Mouse (Mus musculus): Measurements from ENCODE around the gene Sept1.
A peak's percentile ranks its signal among the peaks of the same experiment; 100 is the strongest.

Gene Sept1

GRCm38 (mm10) chr7:127218670-127219069 is 14.3 kb downstream of the Sept1 start:
- no peak for DNase-seq (ENCODE audit: low read depth)

DNA sequence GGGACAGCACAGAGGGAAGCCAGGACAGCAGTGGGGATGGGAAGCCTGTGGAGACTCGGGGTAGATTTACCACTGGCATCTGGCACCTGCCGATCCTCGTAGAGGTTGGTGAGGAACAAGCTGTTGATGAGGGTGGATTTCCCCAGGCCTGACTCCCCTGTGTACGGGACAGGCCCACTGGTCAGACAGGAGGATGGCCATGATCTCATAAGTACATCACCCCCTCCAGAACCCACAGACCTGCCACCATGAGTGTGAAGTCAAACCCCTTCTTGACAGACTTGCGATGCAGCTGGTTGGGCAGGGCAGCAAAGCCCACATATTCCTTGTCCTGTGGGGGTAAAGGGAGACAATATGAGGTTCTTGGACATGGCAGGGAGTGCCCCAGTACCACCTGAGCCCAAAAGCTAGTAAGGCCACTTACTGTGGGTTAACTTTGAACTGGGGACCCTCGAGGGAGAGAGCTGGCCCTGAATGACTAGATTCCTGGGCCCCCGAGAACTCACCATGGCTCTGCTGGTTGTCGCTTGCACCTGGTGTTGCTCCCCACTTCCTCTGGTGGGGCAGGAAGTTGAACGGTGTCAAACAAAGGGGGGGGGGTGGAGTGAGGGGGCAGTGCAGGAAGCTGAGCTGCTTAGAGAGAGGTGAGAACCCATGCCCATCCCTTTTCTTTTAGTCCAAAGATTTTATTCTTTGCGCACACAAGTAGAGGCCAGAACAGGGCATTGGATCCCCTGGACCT is 14.9 kb downstream of the Sept1 start:
- DNase-seq (ENCODE audit: low read depth): peak; percentile 86

- no peak for DNase-seq (ENCODE audit: low read depth)
Observed at GRCm38 (mm10) chr7:127217475-127217874, 15.5 kb downstream of the Sept1 start.

DNA sequence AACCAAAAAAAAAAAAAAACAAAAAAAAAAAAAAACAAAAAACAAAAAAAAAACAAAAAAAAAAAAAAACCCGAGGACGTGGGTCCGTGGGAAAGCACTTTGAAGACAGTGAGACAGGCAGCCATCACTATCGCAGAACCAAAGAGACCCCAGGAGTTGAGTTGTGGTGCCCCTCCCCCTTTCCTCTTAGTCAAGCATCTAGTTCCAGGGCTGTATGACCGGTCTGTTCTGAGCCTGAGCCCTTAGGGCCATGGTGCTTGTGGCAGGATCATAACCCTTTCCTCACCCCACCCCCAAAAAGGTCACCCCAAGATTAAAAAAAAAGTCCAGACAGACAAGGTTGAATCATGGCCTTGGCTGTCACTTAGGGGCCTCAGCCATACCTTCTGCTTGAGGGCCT is 16.6 kb downstream of the Sept1 start:
- peak; percentile 45 for DNase-seq (ENCODE audit: low read depth)

DNA sequence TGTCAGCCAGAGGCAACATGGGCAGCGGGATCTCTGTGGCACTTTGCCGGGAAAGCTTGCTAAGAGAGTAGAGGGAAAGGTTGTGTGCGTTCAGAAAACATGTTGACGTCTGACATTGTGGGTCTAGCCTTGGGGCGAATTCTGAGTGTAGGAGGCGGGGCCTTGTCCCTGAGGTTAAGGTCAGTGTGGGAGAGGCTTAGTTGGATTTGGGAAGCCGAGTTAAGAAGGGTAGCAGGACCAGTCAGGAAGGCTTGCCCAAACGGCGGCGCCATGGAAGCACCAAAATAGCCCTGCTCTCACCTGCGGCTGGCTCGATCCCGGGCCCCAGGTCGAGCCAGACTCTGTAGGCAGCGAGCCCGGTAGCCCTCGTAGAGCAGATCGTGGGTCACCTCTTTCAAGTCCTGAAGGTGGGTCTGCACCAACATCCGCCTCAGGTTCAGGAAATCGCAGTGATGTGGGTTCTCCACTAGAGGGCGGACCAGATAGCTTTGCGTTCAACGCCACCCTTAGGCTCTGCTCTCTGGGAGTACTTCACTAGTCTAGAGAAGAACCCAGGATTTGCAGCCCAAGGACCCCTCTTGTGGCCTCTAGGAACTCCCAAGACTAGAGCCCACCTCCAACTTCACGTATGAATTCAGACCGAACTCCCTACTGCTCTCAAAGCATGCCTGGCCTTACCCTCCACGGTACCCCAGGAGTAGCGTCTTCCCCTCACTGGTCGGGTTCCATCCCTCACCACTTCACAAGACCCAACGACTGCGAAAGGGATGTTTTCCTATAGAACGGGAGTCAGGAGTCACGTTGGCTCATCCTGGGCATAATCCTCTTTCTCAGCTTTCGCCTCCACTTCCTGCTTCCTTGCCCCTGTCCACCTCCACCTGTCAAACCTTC is 17.7 kb downstream of the Sept1 start:
- DNase-seq (ENCODE audit: low read depth): peak; percentile 91

GRCm38 (mm10) chr7:127214521-127214920 is 18.4 kb downstream of the Sept1 start:
- DNase-seq (ENCODE audit: low read depth): no peak

DNA sequence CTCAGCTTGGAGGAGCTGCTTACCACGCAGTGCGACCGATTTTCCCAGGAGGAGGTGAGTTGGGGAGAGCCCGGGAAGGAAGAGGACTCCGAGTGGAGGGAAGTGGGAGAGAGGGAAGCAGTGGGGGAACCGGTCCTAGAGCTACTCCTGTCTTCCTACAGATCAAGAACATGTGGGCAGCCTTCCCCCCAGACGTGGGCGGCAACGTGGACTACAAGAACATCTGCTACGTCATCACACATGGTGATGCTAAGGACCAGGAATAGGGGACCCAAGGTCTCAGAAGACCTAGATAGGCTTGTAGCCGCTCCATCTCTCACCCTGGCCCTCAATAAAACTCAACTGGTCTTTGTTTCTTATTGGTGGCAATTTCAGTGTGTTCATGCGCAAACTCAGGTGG is 19.0 kb downstream of the Sept1 start:
- no peak for DNase-seq (ENCODE audit: low read depth)

GRCm38 (mm10) chr7:127213485-127213884 is 19.4 kb downstream of the Sept1 start:
- DNase-seq (ENCODE audit: low read depth): peak; percentile 80

DNA sequence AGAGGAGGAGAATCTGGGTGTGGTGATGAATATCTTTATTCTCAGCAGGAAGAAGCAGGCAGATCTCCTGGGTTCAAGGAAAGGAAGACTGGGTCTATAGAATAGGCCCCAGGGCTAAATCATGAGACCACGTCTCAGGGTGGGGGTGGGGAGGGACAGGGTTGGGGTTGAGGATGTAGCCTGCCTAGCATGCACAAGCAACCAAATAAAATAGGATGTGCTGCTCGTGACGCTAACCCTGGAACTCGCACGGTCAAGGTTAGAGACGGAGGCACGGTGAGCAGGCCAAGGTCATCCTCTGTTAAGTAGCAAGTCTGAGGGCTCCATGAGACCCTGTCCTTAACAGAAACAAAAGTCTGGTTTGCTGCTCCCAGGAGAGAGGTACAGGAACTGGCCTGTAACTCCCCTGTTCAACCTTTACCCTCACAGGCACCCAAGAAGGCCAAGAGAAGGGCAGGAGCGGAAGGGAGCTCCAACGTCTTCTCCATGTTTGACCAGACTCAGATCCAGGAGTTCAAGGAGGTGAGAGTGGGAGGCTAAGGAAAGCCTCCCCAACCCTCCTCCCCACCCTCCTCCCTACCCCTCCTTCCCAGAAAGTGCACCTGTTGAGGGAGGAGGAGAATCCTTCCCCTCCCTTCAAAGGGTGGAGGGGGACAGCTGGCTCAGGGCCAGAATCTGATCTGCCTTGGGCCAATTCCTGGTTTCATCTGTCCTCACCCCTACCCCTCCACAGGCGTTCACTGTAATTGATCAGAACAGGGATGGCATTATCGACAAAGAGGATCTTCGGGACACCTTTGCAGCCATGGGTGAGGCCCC is 20.3 kb downstream of the Sept1 start:
- DNase-seq (ENCODE audit: low read depth): no peak

DNA sequence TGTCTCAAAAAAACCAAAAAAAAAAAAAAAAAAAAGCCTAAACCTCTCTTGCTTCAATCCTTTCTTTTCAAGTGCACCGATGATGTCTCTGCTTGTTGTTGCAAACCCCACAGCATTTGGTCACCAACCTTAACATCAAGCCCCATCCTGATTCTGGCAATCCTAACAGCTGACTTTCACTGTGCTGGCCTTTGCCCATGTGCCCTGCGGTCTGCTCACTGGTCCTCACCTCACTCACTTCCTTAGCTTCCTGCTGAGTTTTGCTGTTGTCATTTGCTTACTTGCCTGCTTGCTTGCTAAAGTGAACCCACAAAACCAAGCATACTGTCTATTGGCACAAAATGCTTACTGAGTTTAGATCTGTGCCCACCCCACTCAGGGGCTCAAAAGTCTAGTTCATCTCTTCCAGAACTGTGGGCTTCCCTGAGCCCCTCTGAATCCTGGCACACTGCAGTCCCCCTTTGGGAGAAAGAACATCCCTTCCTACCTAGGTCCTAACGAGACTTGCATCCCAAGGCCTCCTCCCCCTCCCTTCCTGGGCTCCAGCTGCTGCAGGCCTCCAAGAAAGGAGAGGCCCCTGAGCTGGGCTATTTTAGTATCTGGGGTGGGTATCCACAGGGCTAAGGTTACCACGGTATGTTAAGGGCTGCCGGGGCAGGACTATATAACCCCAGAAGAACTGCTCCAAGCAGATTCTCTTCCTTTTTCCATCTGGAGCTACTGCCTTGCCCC is 21.8 kb downstream of the Sept1 start:
- peak; percentile 54 for DNase-seq (ENCODE audit: low read depth)

- DNase-seq (ENCODE audit: low read depth): no peak
Observed at GRCm38 (mm10) chr7:127210266-127210665, 22.7 kb downstream of the Sept1 start.

DNA sequence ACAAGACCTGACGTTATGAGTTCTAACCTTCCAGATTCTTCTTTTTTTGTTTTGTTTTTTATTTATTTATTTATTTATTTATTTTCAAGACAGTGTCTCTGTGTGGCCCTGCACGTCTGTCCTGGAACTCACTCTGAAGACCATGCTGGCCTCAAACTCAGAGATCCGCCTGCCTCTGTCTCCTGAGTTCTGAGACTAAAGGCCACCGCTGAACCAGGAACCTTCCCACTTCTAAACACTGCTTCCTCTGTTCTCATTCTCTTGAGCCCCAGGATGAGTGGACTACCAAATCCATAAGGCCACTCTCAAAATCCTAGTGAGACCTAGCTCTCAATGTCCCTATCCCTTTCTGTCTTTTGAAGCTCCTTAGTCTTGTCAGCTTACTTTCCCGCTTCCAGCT is 23.1 kb downstream of the Sept1 start:
- peak; percentile 35 for DNase-seq (ENCODE audit: low read depth)

GRCm38 (mm10) chr7:127208553-127209438 is 24.1 kb downstream of the Sept1 start, which contains the start of gene Mylpf:
Gene Mylpf (plus strand): TSS chr7:127208890.
- DNase-seq (ENCODE audit: low read depth): peak; percentile 99

DNA sequence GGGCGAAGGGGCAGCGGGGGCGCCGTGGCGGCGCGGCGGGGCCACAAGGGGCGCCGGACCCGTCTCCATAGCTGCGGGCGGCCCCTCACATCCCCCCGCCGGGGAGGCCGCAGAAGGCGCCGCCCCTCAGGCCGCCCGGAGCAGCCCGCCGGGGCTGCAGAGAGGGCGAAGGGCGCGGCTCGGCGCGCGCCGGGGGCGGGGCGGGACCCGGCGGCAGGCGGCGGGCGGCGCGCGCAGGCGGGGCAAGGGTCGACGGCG is 24.7 kb downstream of the Sept1 start, which contains the start of gene Tbc1d10b:
Tbc1d10b (minus strand) TSS at position 174 of the 258 bp plus-strand sequence.
- DNase-seq (ENCODE audit: low read depth): no peak

GRCm38 (mm10) chr7:127207374-127208294 is 25.3 kb downstream of the Sept1 start:
- peak; percentile 43 for DNase-seq (ENCODE audit: low read depth)

GRCm38 (mm10) chr7:127206606-127207005 is 26.3 kb downstream of the Sept1 start:
- DNase-seq (ENCODE audit: low read depth): no peak

DNA sequence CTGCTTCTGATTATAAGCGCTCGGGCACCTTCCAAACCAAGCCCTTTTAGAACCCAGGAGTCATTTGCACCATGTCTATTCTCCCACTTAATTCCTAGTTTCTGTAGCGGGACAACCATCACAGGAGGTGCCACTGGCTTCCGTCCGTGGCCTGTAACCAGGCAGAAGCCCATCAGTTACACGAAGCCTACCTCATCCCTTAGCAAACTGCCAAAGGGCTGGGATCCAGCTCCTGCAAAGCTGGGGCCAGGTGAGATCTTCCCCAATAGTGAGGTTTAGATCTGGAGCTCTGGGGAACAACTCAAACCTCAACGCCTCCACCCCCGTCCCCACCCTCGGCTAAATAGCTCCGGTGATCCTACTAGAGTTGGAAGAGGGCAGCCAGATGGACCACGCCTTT is 36.4 kb downstream of the Sept1 start:
- DNase-seq (ENCODE audit: low read depth): no peak

GRCm38 (mm10) chr7:127195544-127196295 is 37.2 kb downstream of the Sept1 start, which contains the start of gene Cd2bp2:
Gene Cd2bp2 (minus strand): TSS chr7:127196050.
- peak; percentile 98 for DNase-seq (ENCODE audit: low read depth)

DNA sequence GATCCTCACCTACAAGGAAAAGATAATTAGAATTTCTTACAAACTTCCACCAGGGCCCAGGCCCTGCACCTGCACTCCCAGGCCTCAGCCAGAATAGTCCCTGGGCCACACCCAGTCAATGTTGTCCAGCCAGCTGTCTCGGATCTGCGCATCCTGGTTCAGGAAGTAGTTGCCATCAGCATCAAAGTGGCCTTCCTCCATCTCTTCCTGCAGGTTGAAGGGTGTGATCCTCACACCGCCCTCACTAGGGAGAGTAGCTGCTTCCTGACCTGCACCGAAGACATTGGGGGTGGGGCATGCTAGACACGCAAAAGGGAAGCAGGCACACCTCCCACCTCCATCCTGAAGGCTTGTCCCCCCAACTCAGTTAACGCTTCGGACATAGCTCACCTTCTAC is 38.3 kb downstream of the Sept1 start:
- DNase-seq (ENCODE audit: low read depth): peak; percentile 52

Measured in induced T-regulatory cell, adult 2 months (primary cell).